Mouse (Mus musculus) CH12.LX (cell line): ENCODE data around the gene Rhof.

Experiments
- MAZ ChIP-seq: IDR thresholded peaks from 2 replicates; pipeline ENCODE4 v1.6.1; 2012; ENCODE audit warnings: low read depth, mild to moderate bottlenecking, inconsistent platforms, low read length, improper control_type of control experiment, moderate library complexity
- POLR2A ChIP-seq: IDR thresholded peaks from 2 replicates; pipeline ENCODE4 v1.6.1; 2011; ENCODE audit warnings: low read depth, mild to moderate bottlenecking, improper control_type of control experiment, low read length

GRCm38 (mm10) chr5:123156763-123157162, 24.3 kb upstream of the Rhof start:
- TF ChIP-seq POLR2A: no peak
- TF ChIP-seq MAZ: no peak
